Mouse (Mus musculus) testis, adult 2 months (tissue): ENCODE data around the gene Phox2b.

Source experiments
- CTCF ChIP-seq: fragments of 200-500 bp; IDR thresholded peaks from 2 replicates; pipeline ENCODE4 v1.5.1; 2012; ENCODE audit warnings: low read depth, mild to moderate bottlenecking, inconsistent platforms, low read length, moderate library complexity; ENCODE audit not compliant: control insufficient read depth, insufficient read depth, insufficient replicate concordance
- POLR2A ChIP-seq: fragments of 200-500 bp; IDR thresholded peaks from 2 replicates; pipeline ENCODE4 v1.6.1; 2012; ENCODE audit warnings: low read depth, mild to moderate bottlenecking, inconsistent platforms, low read length, moderate library complexity; ENCODE audit not compliant: control insufficient read depth

- no peak for TF ChIP-seq POLR2A
- TF ChIP-seq CTCF: no peak
These were observed 3.3 kb downstream of the Phox2b start for GRCm38 (mm10) chr5:67095651-67096377.
